Mouse (Mus musculus): ENCODE data around the gene Smndc1.
"Not testable (repeated sequence)": the region's sequence is repeated elsewhere in the genome, so short reads cannot be mapped to it uniquely, and the experiment has no call there.

Smndc1 gene

GRCm38 (mm10) chr19:53413617-53414380, 23.4 kb upstream of the Smndc1 start:
- DNase-seq (ENCODE audit: inconsistent age in 2 of 2, low spot score in 1 of 2): no peak

GRCm38 (mm10) chr19:53412149-53412848, 21.9 kb upstream of the Smndc1 start:
- peak; percentile 39 to 77 for DNase-seq (ENCODE audit: inconsistent age in 2 of 2, low spot score in 1 of 2)

GRCm38 (mm10) chr19:53409663-53410307, 19.4 kb upstream of the Smndc1 start:
- no peak for DNase-seq (ENCODE audit: inconsistent age in 2 of 2, low spot score in 1 of 2)

- DNase-seq (ENCODE audit: inconsistent age in 2 of 2, low spot score in 1 of 2): peak; percentile 69 to 77
Observed at GRCm38 (mm10) chr19:53408398-53408797, 18.0 kb upstream of the Smndc1 start.

- peak in 1 of 2 experiments; percentile 31 for DNase-seq (ENCODE audit: inconsistent age in 2 of 2, low spot score in 1 of 2)
Observed at GRCm38 (mm10) chr19:53407350-53407749, 17.0 kb upstream of the Smndc1 start.

GRCm38 (mm10) chr19:53405810-53406209, 15.4 kb upstream of the Smndc1 start:
- no peak for DNase-seq (ENCODE audit: inconsistent age in 2 of 2, low spot score in 1 of 2)

- peak; percentile 78 to 91 for DNase-seq (ENCODE audit: inconsistent age in 2 of 2, low spot score in 1 of 2)
Observed at GRCm38 (mm10) chr19:53404837-53405356, 14.5 kb upstream of the Smndc1 start.

- DNase-seq (ENCODE audit: inconsistent age in 2 of 2, low spot score in 1 of 2): peak; percentile 90 to 95
Observed at GRCm38 (mm10) chr19:53404219-53404836, 13.9 kb upstream of the Smndc1 start.

GRCm38 (mm10) chr19:53402741-53403432, 12.5 kb upstream of the Smndc1 start:
- DNase-seq (ENCODE audit: inconsistent age in 2 of 2, low spot score in 1 of 2): no peak

GRCm38 (mm10) chr19:53400332-53401110, 10.1 kb upstream of the Smndc1 start:
- DNase-seq (ENCODE audit: inconsistent age in 2 of 2, low spot score in 1 of 2): peak in 1 of 2 experiments; percentile 5

GRCm38 (mm10) chr19:53399213-53399612, 8.8 kb upstream of the Smndc1 start:
- DNase-seq (ENCODE audit: inconsistent age in 2 of 2, low spot score in 1 of 2): peak in 1 of 2 experiments; percentile 2

- peak in 1 of 2 experiments; percentile 1 for DNase-seq (ENCODE audit: inconsistent age in 2 of 2, low spot score in 1 of 2)
Observed at GRCm38 (mm10) chr19:53397451-53398233, 7.3 kb upstream of the Smndc1 start.

GRCm38 (mm10) chr19:53395805-53396204, 5.4 kb upstream of the Smndc1 start:
- not testable (repeated sequence) for DNase-seq (ENCODE audit: inconsistent age in 2 of 2, low spot score in 1 of 2)

GRCm38 (mm10) chr19:53394956-53395355, 4.6 kb upstream of the Smndc1 start:
- peak in 1 of 2 experiments; percentile 8 for DNase-seq (ENCODE audit: inconsistent age in 2 of 2, low spot score in 1 of 2)

GRCm38 (mm10) chr19:53394552-53394951, 4.2 kb upstream of the Smndc1 start:
- DNase-seq (ENCODE audit: inconsistent age in 2 of 2, low spot score in 1 of 2): peak; percentile 39 to 79

GRCm38 (mm10) chr19:53393646-53394045, 3.3 kb upstream of the Smndc1 start:
- DNase-seq (ENCODE audit: inconsistent age in 2 of 2, low spot score in 1 of 2): no peak

GRCm38 (mm10) chr19:53392781-53393343, 2.5 kb upstream of the Smndc1 start:
- peak in 1 of 2 experiments; percentile 8 for DNase-seq (ENCODE audit: inconsistent age in 2 of 2, low spot score in 1 of 2)

- DNase-seq (ENCODE audit: inconsistent age in 2 of 2, low spot score in 1 of 2): peak in 1 of 2 experiments; percentile 11
Observed at GRCm38 (mm10) chr19:53391787-53392186, 1.4 kb upstream of the Smndc1 start.
